Mouse (Mus musculus) forebrain, embryonic 16.5 days (tissue): ENCODE data around the gene Ppp1r35. TPM values are rescaled to one million over a fixed set of nuclear protein-coding genes. Genes with fewer than 3 reads are reported as not detected.

Experiments
- ATAC-seq: fragments of 200-750 bp; cut with Nextera tagmentation; 2 replicates; pipeline ENCODE4 v1.8.0; 2017; ENCODE audit warnings: mild to moderate bottlenecking, moderate library complexity
- H3K27ac ChIP-seq: fragments of 300-500 bp; sonication (generic); 2 replicates; pipeline ENCODE4 v1.5.1; 2014; ENCODE audit warnings: low read length, control low read depth
- H3K27me3 ChIP-seq: fragments of 300-500 bp; sonication (generic); replicated peaks from 2 replicates; pipeline ENCODE4 v1.6.1; 2014; ENCODE audit warnings: low read length; ENCODE audit not compliant: control insufficient read depth, insufficient read depth
- H3K36me3 ChIP-seq: fragments of 300-500 bp; sonication (generic); 2 replicates; pipeline ENCODE4 v1.6.1; 2014; ENCODE audit not compliant: control insufficient read depth, insufficient read depth
- H3K4me1 ChIP-seq: fragments of 300-500 bp; sonication (generic); replicated peaks from 2 replicates; pipeline ENCODE4 v1.6.1; 2014; ENCODE audit warnings: low read length; ENCODE audit not compliant: control insufficient read depth, insufficient read depth
- H3K4me2 ChIP-seq: fragments of 300-500 bp; sonication (generic); 2 replicates; pipeline ENCODE4 v1.6.1; 2014; ENCODE audit warnings: mild to moderate bottlenecking, low read length, control low read depth
- H3K4me3 ChIP-seq: fragments of 300-500 bp; sonication (generic); replicated peaks from 2 replicates; pipeline ENCODE4 v1.5.1; 2014; ENCODE audit warnings: mild to moderate bottlenecking, low read length, control low read depth
- H3K9ac ChIP-seq: fragments of 300-500 bp; sonication (generic); replicated peaks from 2 replicates; pipeline ENCODE4 v1.6.1; 2014; ENCODE audit warnings: low read depth, low read length, control low read depth
- H3K9me3 ChIP-seq: fragments of 300-500 bp; sonication (generic); 2 replicates; pipeline ENCODE4 v1.6.1; 2016; ENCODE audit warnings: low read length; ENCODE audit not compliant: control insufficient read depth
- WGBS: fragments of 180-500 bp; shearing (Covaris S2); extraction: QIAGEN DNeasy Blood & Tissue Kit; methylation state at CpG from one replicate; pipeline ENCODE4 v1.1.7; 2014; 5-methylcytosine and 5-hydroxymethylcytosine counted together
- polyA plus RNA-seq: library from polyadenylated mRNA; unstranded; fragments of >200 nt; fragmentation: Nextera tagmentation; extraction: Ambion mirVana; gene quantifications from 2 replicates; pipeline ENCODE4 v1.2.1, GENCODE M21; 2015

Gene Ppp1r35
- polyA plus RNA-seq, 1 experiment from 2014 or later, result 34.4 TPM

- Histone ChIP-seq H3K27me3 (no peaks in the 10 kb centered on the region), H3K4me1 (no peaks in the 10 kb centered on the region), H3K27ac (no peak overlapping the region), H3K9ac (no peak overlapping the region), H3K4me3 (no peak overlapping the region), H3K4me2 (no peak overlapping the region), H3K9me3 (no peaks in the 10 kb centered on the region), H3K36me3 (no peaks in the 10 kb centered on the region)
- ATAC-seq, result no peak
- 77% methylated on average over 4 of the region's 4 CpGs for WGBS
These were observed 39.0 kb downstream of the Ppp1r35 start for GRCm38 (mm10) chr5:137817466-137818222.

GRCm38 (mm10) chr5:137822126-137822525 is 43.5 kb downstream of the Ppp1r35 start:
- H3K4me1 ChIP-seq, result no peaks in the 10 kb centered on the region
- no peak overlapping the region for H3K4me2 ChIP-seq
- no peaks in the 10 kb centered on the region for H3K36me3 ChIP-seq
- whole genome bisulfite sequencing, result 53% methylated on average over 4 of the region's 4 CpGs
- no peaks in the 10 kb centered on the region for H3K27me3 ChIP-seq
- no peak overlapping the region for H3K4me3 ChIP-seq
- no peaks in the 10 kb centered on the region for H3K9me3 ChIP-seq
- no peak overlapping the region for H3K27ac ChIP-seq
- no peak for ATAC-seq
- no peak overlapping the region for H3K9ac ChIP-seq

GRCm38 (mm10) chr5:137822602-137823001 is 44.0 kb downstream of the Ppp1r35 start:
- ATAC-seq, result no peak
- H3K4me3 ChIP-seq, result no peak overlapping the region
- 89% methylated on average over 1 of the region's 1 CpGs for WGBS

GRCm38 (mm10) chr5:137823455-137824045 is 44.9 kb downstream of the Ppp1r35 start:
- H3K4me3 ChIP-seq, result no peak overlapping the region
- no peak overlapping the region for H3K27ac ChIP-seq
- no peak for ATAC-seq
- WGBS, result 85% methylated on average over 6 of the region's 6 CpGs
- H3K4me1 ChIP-seq, result no peaks in the 10 kb centered on the region
- H3K9me3 ChIP-seq, result no peaks in the 10 kb centered on the region
- H3K36me3 ChIP-seq, result no peaks in the 10 kb centered on the region
- no peaks in the 10 kb centered on the region for H3K27me3 ChIP-seq
- no peak overlapping the region for H3K9ac ChIP-seq
- no peak overlapping the region for H3K4me2 ChIP-seq

More at GRCm38 (mm10) chr5:137822602-137823001, 44.0 kb downstream of the Ppp1r35 start:
- no peaks in the 10 kb centered on the region for H3K4me1 ChIP-seq
- H3K27me3 ChIP-seq, result no peaks in the 10 kb centered on the region
- H3K36me3 ChIP-seq, result no peaks in the 10 kb centered on the region
- H3K9ac ChIP-seq, result no peak overlapping the region
- no peaks in the 10 kb centered on the region for H3K9me3 ChIP-seq
- H3K4me2 ChIP-seq, result no peak overlapping the region
- H3K27ac ChIP-seq, result no peak overlapping the region

- H3K27me3 ChIP-seq, result no peaks in the 10 kb centered on the region
- no peaks in the 10 kb centered on the region for H3K4me1 ChIP-seq
- H3K4me3 ChIP-seq, result no peak overlapping the region
- no peak overlapping the region for H3K27ac ChIP-seq
- H3K4me2 ChIP-seq, result no peak overlapping the region
- no peak for ATAC-seq
- no peaks in the 10 kb centered on the region for H3K9me3 ChIP-seq
- no peaks in the 10 kb centered on the region for H3K36me3 ChIP-seq
- no peak overlapping the region for H3K9ac ChIP-seq
- WGBS, result 93% methylated on average over 3 of the region's 3 CpGs
These were observed 46.4 kb downstream of the Ppp1r35 start for GRCm38 (mm10) chr5:137825030-137825429.

GRCm38 (mm10) chr5:137825971-137826370 is 47.3 kb downstream of the Ppp1r35 start:
- Histone ChIP-seq H3K36me3 (no peaks in the 10 kb centered on the region), H3K4me3 (no peak overlapping the region), H3K9me3 (no peaks in the 10 kb centered on the region), H3K4me2 (no peak overlapping the region), H3K4me1 (no peaks in the 10 kb centered on the region), H3K27me3 (no peaks in the 10 kb centered on the region), H3K27ac (no peak overlapping the region), H3K9ac (no peak overlapping the region)
- no peak for ATAC-seq
- WGBS, result 86% methylated on average over 2 of the region's 2 CpGs

GRCm38 (mm10) chr5:137826421-137826820 is 47.8 kb downstream of the Ppp1r35 start:
- Histone ChIP-seq H3K27ac (no peak overlapping the region), H3K9ac (no peak overlapping the region), H3K4me3 (no peak overlapping the region), H3K4me2 (no peak overlapping the region), H3K4me1 (no peaks in the 10 kb centered on the region), H3K36me3 (no peaks in the 10 kb centered on the region), H3K9me3 (no peaks in the 10 kb centered on the region), H3K27me3 (no peaks in the 10 kb centered on the region)
- ATAC-seq, result no peak
- WGBS, result 77% methylated on average over 7 of the region's 7 CpGs

- Histone ChIP-seq H3K4me1 (no peaks in the 10 kb centered on the region), H3K4me3 (no peak overlapping the region), H3K9ac (no peak overlapping the region), H3K27ac (no peak overlapping the region), H3K27me3 (no peaks in the 10 kb centered on the region), H3K36me3 (no peaks in the 10 kb centered on the region), H3K4me2 (no peak overlapping the region), H3K9me3 (no peaks in the 10 kb centered on the region)
- no peak for ATAC-seq
- 85% methylated on average over 6 of the region's 6 CpGs for WGBS
These were observed 50.0 kb downstream of the Ppp1r35 start for GRCm38 (mm10) chr5:137828694-137829093.
